Mouse (Mus musculus): ENCODE data around the gene Atxn10.

Atxn10 gene

DNA sequence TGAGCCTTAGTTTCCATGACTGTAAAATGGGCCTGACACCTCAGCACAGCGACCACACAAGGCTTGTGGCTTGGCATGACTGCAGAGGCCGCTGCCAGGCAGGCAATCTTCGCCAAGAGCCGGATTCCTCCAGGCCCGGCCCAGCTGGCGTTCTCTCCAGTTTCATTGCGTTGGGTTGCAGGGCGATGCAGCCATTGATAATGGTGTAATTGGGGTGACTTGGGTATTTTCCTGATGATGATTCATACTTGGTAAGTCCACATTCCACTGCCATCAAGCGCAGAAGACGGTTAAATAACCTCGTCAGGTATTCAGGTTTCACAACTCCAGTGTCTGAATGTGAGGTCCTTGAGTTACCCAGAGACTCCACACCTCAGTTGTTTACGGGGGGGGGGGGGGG, 143.3 kb downstream of the Atxn10 start:
- no peak for DNase-seq

DNA sequence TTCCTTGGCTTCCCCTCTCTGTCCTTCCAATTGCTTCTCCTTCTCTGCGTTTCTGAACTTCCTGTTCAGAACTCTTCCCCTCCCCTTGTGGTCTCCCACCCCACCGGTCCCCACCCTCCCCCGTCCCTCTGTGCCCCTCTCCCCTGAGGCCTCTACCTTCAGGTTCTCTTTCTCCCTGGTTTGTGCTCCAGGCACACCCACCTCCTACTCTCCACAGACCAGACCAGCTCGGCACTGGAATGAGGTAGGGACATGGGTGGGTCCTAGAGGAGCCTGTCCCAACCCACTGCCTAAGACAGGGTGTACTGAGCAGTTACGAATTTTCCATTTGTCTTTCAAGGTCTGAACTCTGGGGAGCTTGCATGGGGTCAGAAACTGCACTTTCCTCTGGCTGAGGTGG, 143.9 kb downstream of the Atxn10 start:
- DNase-seq = no peak

DNA sequence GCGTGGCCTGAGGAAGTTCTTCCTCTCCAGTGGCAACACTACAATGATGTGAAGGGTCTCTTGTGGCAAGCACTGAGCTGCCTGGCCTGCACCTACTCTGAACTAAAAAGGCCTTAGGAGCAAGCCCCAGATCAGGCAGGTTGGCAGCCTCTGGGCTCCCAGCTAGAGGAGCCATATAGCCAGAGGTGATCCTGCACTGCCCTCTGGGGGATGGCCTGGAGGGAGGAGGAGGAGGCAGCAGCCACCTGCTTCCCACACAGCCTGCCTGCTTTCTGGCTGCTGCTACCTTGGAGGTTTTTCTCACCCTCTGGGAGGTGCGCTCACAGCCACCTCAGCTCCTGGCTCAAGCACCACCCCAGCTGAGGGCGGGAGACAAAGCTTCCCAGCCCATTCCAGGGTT, 144.6 kb downstream of the Atxn10 start:
- peak; percentile 53 for DNase-seq

DNA sequence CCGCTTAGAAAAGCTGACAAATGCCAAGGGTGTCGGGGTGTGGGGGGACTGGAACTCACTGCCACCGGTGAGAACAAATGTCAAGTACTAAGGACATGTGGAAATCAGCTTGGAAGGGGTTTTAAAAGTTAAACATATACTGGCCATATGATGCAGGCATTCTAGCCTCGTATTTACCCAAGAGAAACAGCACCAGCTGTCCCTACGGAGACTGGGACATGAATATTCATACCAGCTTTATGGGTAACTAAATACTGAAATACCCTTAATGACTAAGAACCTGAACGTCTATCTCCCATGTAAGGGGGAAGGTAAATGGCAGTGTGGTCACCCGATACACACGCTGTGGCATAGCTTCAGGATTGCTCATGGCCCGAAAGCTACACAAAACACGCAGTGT, 152.9 kb downstream of the Atxn10 start:
- DNase-seq = no peak

DNA sequence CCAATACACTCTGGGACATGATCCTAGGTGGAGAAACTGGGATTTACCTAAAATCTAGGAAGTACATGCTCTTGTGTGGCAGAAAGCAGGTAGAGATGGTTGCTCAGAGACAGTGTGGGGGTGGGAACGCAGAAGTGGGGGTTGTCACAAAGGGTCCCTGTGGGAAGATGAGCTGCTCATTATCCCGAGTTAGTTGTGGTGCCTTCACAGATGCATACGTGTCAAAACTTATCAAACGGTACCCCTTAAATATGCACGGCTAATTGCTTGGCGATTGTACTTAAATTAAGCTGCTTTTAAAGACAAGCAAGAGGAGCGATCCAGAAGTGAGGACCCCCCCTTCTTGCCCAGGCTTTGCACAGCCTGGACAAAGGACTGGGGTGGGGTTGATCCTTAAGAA, 153.7 kb downstream of the Atxn10 start:
- no peak for DNase-seq

DNA sequence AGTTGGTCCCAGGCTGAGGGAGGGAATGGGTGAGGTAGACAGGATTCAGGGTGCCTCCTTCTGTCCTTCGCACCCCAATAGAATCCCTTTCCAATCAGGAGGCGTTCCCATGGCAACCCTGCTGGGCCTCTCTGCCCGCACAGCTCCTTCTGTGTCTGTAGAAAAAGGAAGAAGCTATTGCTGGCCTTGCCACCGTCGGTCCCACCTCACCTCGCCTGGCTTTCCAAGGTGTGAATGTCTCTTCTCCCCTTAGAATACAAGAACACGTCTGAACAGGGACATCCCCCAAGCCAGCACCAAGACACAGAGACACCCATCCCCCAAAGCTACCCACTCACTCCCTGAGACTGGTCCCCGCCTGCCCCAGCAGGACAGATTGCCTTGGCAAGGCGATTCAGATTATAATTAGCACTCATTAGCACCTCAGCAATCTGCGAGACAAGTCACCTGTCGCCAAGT, 158.1 kb downstream of the Atxn10 start:
- DNase-seq = peak; percentile 48

DNA sequence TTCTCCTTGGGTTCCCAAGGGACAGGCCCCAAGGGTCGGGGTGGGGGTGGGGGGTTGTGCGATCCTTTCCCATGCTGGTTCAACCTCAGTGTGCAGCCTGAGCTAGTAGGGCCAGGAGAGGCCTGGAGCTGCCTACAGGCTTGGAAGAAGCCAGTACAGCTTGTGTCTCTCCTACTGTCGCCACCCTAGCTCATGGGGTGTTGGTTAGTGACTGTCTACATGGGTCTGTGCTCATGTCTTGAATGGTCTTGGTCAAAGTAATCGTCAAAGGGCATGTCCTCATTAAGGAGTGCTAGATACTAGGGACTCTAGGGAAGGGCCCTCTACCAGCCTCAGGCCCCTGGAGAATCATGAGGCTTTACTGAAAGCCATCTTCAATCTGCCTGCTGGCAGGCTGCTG, 161.5 kb downstream of the Atxn10 start:
- no peak for DNase-seq

DNA sequence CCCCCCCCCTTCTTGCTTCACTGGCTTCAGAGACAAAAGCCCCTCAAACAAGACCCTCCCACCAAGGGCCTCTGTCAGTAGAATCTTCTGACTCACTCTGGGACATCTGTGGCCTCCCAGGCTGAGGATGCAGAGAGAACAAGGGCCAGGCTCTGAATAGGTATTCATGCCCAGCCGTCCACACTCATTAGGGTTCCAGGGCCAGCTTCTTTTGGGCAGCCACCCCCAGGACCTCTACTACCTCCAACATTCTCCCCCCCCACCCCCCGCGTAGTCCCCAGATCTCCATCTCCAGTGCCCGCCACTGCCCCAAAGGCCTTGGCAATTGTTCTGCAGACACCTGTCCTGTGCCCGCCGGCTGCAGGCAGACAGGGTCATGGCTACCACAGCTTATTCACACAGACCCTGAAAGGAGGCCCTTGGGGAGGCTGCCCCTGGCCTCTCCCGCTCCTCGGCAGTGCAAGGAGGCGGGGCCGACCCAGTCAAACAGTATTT, 162.0 kb downstream of the Atxn10 start:
- peak; percentile 76 for DNase-seq

DNA sequence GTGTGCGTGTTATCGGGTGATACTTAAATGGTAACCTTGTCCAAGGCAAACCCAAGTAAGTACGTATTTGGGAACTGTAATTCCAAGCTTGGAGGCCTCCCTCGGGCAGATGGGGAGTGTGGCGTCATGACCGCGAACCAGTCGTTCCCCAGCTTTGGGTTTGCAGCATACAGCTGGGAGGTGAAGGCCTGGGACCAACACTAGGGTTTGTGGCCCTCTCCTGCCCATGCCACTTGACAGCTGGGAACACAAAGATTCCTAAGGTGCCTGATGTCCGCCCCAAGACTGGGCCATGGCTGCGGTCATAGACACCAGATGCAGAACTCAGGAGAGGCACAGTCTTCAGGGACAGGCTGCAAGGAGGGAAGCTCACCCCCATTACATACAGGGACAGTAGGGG, 164.2 kb downstream of the Atxn10 start:
- no peak for DNase-seq

DNA sequence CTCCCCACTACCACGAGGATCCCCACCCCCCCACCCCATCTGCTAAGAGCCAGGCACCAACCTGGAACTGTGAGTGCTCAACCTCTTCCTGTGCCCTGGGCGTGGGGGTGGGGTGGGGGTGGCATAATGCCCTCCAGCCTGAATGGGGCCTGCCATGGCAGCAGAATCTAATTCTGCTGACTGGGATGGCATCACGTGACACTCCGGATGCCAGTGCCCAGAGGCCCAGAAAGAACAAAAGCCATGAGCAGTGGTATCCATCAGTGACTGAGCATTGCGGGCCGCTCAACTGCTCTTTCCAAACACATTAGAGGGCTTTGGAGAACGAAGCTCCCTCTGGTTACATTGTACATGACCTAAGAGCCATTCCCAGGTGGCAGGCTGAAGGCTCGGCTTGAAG, 167.1 kb downstream of the Atxn10 start, which contains the start of gene 7530416G11Rik:
TSS of gene 7530416G11Rik (minus strand) at position 101 of the 400 bp plus-strand sequence.
- DNase-seq = no peak

DNA sequence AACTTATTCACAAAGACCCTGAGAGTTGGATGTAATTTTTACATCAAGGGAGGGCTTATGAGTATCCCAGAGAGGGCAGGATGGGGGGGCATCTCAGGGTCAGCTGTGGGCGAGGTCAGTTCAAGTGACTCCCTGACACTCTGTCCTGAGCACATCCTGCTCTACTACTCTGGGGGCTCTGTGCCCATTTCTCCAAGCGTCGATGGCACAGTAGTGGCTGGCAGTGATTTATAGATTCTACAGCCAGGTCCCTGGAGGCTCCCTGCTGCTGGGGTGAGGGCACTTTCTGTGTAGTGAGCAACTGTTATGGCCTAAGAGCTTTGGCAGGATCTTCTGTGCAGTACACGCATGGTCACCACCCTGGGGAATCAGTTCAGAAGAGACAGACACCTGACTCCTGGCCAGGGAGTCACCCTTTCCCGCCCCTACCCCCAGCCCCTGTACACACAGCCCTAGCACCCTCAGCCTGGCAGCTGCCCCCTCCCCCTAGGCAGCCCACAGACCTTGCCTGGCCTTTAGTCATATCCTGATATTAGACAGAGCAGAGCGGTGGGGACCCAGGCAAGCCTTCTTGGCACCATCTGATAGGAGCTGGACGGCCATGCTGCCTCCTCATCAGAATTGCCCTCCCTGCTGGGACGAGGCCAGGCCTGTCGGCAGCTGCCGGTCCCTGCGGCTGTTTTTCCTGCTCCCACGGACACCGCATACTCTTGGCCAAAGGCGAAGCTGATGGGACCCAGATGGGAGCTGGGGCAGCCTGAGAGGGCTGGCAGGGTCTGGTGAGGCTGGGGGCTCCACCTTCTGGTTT, 169.3 kb downstream of the Atxn10 start:
- no peak for DNase-seq

DNA sequence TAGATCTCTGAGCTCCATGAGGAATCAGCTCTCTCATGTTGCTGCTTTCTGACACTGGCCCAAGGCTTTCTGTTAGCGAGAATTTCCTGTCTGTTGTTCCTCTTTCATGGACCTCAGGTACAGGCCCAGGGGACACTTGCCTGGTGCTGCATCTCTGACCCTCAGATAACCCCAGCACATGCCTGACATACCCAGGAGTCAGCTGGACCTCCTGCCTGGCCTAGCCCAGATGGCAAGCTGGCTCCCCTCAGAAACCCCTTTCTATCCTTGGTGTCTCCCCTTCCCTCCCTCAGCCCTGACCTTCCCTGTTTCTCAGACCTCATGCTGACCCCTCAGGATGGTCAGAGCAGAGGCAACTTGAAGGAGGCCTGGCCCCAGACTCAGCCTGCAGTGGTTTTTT, 170.6 kb downstream of the Atxn10 start:
- no peak for DNase-seq

DNA sequence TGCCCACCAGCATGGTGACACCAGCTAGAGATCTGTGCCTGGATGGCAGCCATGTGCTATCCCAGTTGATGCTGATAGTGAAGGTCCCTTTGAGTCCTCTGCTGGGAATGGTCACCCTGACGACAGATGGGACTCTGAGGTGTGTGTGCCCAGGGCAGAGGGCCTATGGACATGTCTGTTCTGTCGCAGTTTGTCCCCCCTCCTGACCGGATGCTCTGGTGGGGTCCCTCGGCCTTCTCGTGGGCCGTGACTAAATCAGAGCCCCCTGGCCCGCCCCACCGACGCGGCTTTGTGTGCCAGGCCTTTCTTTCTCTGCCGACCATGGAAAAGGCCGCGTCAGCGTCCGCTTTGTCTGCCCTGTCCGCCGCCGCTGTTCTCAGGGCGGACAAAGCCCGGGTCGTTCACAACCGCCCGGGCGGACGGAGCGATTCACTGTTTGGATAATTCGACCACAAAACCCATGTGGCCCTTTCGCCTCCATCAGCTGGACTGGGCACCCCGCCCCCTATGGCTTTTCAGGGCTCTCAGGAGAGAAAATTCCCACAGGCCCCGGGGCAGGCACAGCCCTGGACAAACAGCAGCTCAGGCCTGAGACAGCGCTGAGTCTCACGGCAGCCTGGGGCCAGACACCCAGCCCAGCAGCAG, 171.4 kb downstream of the Atxn10 start:
- peak; percentile 82 for DNase-seq

Data from embryo, embryonic 11 days (tissue).